Mouse (Mus musculus) liver, postnatal 0 days (tissue): ENCODE measurements at regions not wholly inside any gene's neighbourhood (a gene's known extent, or its start where the extent isn't known, plus 50 kb on each side); places are given as distances from the start of the nearest gene placed in this dataset.

ENCODE experiments used
- CTCF ChIP-seq: sonication (generic); IDR thresholded peaks from 2 replicates; pipeline ENCODE4 v1.5.1; 2016; ENCODE audit warnings: antibody characterized with exemption, low read depth
- EP300 ChIP-seq: IDR thresholded peaks from 2 replicates; pipeline ENCODE4 v1.6.1; 2016; ENCODE audit warnings: antibody characterized with exemption, low read depth, mild to moderate bottlenecking

DNA sequence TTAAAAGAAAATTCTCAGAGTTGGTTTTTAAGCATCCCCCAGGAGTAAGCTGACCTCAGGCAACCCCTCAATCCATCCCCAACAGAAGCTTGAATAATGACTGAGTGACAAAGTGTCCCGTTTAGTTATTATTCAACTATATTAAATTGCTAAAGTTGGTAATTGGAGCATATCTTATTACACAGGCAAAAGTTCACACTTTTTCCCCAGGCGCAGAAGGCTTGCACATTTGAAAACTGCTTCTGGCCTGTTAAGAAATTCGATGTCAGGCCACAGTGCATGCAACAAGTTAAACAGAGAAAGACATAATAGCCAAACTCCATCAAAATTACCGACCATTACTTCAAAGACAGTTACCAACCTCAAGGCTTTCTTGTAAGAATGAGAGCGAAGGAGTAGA lies 240.3 kb downstream of the Pik3r1 start:
- TF ChIP-seq CTCF (no peak), EP300 (no peak)
